Mouse (Mus musculus) testis, adult 2 months (tissue): ENCODE data around the gene Insr.

Experiments used
- CTCF ChIP-seq: fragments of 200-500 bp; IDR thresholded peaks from 2 replicates; pipeline ENCODE4 v1.5.1; 2012; ENCODE audit warnings: low read depth, mild to moderate bottlenecking, inconsistent platforms, low read length, moderate library complexity; ENCODE audit not compliant: control insufficient read depth, insufficient read depth, insufficient replicate concordance
- POLR2A ChIP-seq: fragments of 200-500 bp; IDR thresholded peaks from 2 replicates; pipeline ENCODE4 v1.6.1; 2012; ENCODE audit warnings: low read depth, mild to moderate bottlenecking, inconsistent platforms, low read length, moderate library complexity; ENCODE audit not compliant: control insufficient read depth

DNA sequence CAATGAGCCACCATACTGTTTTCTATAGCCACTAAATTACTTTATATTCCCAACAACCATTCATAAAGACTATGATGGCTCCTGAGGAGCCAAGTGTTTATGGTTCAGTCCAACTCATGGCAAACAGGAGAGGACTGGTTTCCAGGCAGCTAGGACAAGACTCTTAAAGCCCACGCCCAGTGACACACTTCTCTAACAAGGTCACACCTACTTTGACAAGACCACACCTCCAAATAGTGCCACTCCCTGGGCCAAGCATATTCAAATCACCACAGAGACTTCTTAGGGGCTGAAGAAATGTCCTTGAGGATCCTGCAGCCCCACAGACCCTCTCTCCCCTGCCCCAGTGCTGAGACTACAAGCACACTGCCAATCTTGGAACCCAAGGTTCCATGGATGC is 64.8 kb downstream of the Insr start:
- TF ChIP-seq POLR2A (no peak), CTCF (no peak)
